Mouse (Mus musculus) urinary bladder, postnatal 36 days (tissue): ENCODE measurements at regions not wholly inside any gene's neighbourhood (a gene's known extent, or its start where the extent isn't known, plus 50 kb on each side); places are given as distances from the start of the nearest gene placed in this dataset.
A peak's percentile ranks its signal among the peaks of the same experiment; 100 is the strongest.

Experiments
- DNase-seq, 2 experiments: peaks; one replicate each; pipeline ENCODE4 v3.0.0; 2022; ENCODE audit warnings: low spot score in 2 of 2, mixed read lengths in 1 of 2

DNA sequence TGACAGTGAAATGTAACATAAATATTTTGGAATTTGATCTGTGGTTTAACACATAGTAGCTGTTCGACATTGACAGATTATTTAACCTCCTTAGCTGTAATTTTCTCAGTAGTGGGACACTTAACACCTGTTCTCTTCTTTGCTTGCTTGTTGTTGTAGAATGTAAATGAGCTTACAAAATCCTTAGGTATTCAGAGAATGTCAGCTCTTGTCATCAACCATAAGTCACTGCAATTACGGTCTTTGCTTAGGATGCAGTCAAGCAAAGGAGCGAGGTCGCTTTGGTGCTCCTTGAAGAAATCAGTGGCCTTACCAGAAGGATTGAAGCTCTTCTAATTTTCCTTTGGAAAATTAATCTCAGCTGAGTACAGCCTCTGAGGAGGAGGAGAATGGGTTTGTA is 311.2 kb upstream of the Pappa start:
- DNase-seq = no peak

DNA sequence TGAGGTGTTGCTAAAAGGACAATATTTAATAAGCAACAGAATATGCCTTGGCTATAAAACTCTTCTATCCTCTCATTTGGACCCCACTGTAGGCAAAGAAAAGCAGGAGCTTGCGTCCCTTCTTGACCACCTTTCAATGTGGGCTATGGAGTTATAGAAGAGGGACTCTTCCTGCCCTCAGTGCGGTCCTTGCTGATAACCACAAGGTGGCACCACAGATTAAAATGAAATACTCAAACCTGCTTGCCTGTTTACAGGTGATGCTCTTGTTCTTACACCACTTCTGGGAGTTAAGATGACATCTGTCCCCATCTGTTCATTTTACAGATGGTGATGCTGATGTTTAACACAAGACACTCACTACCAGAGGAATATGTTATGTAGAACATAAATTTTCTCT is 291.1 kb upstream of the Pappa start:
- no peak for DNase-seq

DNA sequence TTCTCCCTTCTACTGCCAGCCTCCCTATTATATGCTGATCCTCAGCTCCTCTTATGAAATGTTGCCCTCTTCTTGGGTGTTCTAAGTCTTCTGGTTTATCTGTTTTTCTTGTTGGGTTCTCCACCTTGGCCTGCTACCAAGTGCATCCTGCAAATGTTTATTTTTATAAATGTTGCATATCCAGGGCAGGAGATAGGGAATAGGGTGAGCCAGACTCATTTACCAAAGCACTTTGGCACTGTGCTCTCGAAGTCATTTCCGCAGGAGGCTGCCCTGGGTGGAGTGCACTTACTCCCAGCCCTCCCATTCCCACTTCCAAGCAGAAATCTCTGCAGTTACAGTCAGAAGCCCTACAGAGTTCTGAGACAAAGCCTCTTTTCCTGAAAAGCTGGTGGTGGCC is 249.5 kb upstream of the Pappa start:
- no peak for DNase-seq

- no peak for DNase-seq
These were observed 247.1 kb upstream of the Pappa start for GRCm38 (mm10) chr4:64876924-64877323.

GRCm38 (mm10) chr4:64897935-64898334 is 226.0 kb upstream of the Pappa start:
- no peak for DNase-seq

DNA sequence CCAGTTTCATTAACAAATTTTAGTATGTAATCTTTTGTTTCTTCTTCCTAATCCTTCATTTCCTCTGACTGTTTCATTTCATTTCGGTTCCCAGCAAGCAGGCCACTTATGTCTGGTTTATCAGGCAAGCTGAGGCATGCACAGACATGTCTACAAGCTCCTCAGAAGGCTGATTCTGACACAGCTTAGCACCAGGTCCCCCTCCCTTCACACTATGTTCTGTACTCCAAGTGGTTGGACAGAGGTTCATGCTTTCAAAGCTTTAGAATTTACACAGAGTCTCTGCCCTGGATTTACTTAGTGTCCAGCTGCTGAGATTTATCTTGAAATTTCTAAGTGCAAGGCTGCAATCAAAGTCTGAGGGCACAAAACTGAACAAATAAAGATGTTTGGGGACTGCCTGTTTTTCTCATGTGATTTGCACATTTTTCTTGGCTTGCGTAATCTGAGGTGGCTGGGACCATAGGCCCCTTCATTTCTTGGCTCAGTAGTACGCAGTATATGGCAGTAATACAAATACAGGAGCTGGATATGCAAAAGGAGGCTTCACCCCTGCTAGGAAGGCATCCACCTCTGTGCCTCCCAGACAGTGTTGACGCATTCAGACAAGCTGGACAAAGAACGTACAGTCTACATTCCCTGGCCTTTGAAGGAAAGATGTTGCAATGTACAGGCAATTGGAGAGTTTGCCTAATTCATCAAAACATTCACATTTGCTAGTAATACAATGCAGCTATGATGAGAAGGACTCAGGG is 222.7 kb upstream of the Pappa start:
- DNase-seq = peak; percentile 6 to 7

DNA sequence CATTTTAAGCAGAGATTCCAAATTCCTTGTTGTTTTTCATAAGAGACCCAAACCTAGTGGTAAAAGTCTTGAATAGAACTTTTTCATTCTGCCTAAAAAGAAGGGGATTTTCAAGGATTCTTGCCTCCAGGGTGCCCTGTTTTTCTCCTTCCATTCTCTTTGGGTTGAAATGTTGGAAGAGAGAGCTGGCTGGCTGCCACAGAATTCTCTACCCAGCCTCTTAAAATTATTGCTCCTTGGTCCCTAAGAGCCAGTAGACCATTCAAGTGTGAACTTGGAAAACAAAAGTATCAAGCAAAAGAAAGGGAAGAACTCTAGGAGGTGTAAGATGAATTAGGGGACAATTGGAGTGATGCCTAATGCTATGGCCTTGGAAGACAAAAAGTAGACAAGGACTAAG is 200.2 kb upstream of the Pappa start:
- DNase-seq = no peak

- no peak for DNase-seq
These were observed 195.4 kb upstream of the Pappa start for GRCm38 (mm10) chr4:64928553-64928952.

GRCm38 (mm10) chr4:64945547-64945946 is 178.4 kb upstream of the Pappa start:
- DNase-seq = no peak

GRCm38 (mm10) chr4:64952651-64953050 is 171.3 kb upstream of the Pappa start:
- no peak for DNase-seq

GRCm38 (mm10) chr4:64958843-64959242 is 165.1 kb upstream of the Pappa start:
- DNase-seq = no peak

DNA sequence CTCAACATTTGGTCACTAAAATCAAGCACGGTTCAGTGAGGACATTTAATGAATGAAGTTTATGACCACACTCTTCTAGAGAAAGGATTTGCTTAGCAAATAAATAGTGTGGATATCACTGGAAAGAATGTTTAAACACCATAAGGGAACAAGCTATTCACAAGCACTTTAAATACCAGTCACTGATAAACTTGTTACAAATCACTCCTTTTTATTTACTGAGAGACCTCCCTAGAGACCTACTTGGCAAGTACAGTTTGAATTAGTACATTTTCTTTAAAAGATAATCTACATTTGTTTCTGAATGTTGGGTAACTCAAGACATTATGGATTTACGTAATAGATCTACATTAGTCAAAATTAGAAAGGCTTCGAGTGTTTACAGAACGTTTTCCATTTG is 162.2 kb upstream of the Pappa start:
- DNase-seq = no peak
